Mouse (Mus musculus): ENCODE data around the gene Ccl2. TPM values are rescaled to one million over a fixed set of nuclear protein-coding genes. Genes with fewer than 3 reads are reported as not detected.
A peak's percentile ranks its signal among the peaks of the same experiment; 100 is the strongest.

The Ccl2 gene
- polyA plus RNA-seq, 1 experiment from 2014 or later = 8.0 TPM

- Histone ChIP-seq H3K27me3 (no peaks in the 10 kb centered on the region), H3K9ac (no peak overlapping the region), H3K36me3 (no peaks in the 10 kb centered on the region), H3K4me2 (no peak overlapping the region), H3K4me3 (no peak overlapping the region), H3K9me3 (no peaks in the 10 kb centered on the region), H3K27ac (no peak overlapping the region), H3K4me1 (0 out of 2 replicates have a peak, but pooled peaks cover 2% of the 10 kb centered on the region)
- ATAC-seq (ENCODE audit: insufficient number of reproducible peaks, low FRiP score, low TSS enrichment, low read depth) = no peak
- 42% methylated on average over 2 of the region's 2 CpGs for WGBS
These were observed 20.3 kb upstream of the Ccl2 start for GRCm38 (mm10) chr11:82015066-82015465.

- no peak for ATAC-seq (ENCODE audit: insufficient number of reproducible peaks, low FRiP score, low TSS enrichment, low read depth)
- no peak overlapping the region for H3K4me3 ChIP-seq
- H3K4me1 ChIP-seq = 0 out of 2 replicates have a peak, but pooled peaks cover 2% of the 10 kb centered on the region
- no peaks in the 10 kb centered on the region for H3K27me3 ChIP-seq
- no peaks in the 10 kb centered on the region for H3K9me3 ChIP-seq
- H3K27ac ChIP-seq = no peak overlapping the region
- 78% methylated on average over 3 of the region's 3 CpGs for WGBS
- no peaks in the 10 kb centered on the region for H3K36me3 ChIP-seq
- H3K9ac ChIP-seq = no peak overlapping the region
- H3K4me2 ChIP-seq = no peak overlapping the region
These were observed 19.1 kb upstream of the Ccl2 start for GRCm38 (mm10) chr11:82016181-82016780.

GRCm38 (mm10) chr11:82019389-82019788, 16.0 kb upstream of the Ccl2 start:
- ATAC-seq (ENCODE audit: insufficient number of reproducible peaks, low FRiP score, low TSS enrichment, low read depth) = no peak
- 42% methylated on average over 2 of the region's 2 CpGs for WGBS
- Histone ChIP-seq H3K9me3 (no peaks in the 10 kb centered on the region), H3K9ac (no peak overlapping the region), H3K36me3 (no peaks in the 10 kb centered on the region), H3K4me2 (no peak overlapping the region), H3K4me3 (no peak overlapping the region), H3K27me3 (no peaks in the 10 kb centered on the region), H3K4me1 (no peaks in the 10 kb centered on the region), H3K27ac (no peak overlapping the region)

- H3K4me3 ChIP-seq = no peak overlapping the region
- no peaks in the 10 kb centered on the region for H3K9me3 ChIP-seq
- no peaks in the 10 kb centered on the region for H3K27me3 ChIP-seq
- H3K4me1 ChIP-seq = no peaks in the 10 kb centered on the region
- H3K9ac ChIP-seq = no peak overlapping the region
- no peak overlapping the region for H3K4me2 ChIP-seq
- ATAC-seq (ENCODE audit: insufficient number of reproducible peaks, low FRiP score, low TSS enrichment, low read depth) = no peak
- H3K36me3 ChIP-seq = no peaks in the 10 kb centered on the region
- no peak overlapping the region for H3K27ac ChIP-seq
These were observed 15.6 kb upstream of the Ccl2 start for GRCm38 (mm10) chr11:82019793-82020192.

GRCm38 (mm10) chr11:82021406-82021805, 14.0 kb upstream of the Ccl2 start:
- H3K9ac ChIP-seq = no peak overlapping the region
- H3K4me2 ChIP-seq = no peak overlapping the region
- no peaks in the 10 kb centered on the region for H3K27me3 ChIP-seq
- H3K27ac ChIP-seq = no peak overlapping the region
- H3K9me3 ChIP-seq = no peaks in the 10 kb centered on the region
- no peak overlapping the region for H3K4me3 ChIP-seq
- H3K4me1 ChIP-seq = no peaks in the 10 kb centered on the region
- 62% methylated on average over 3 of the region's 3 CpGs for WGBS
- no peaks in the 10 kb centered on the region for H3K36me3 ChIP-seq
- no peak for ATAC-seq (ENCODE audit: insufficient number of reproducible peaks, low FRiP score, low TSS enrichment, low read depth)

- no peak overlapping the region for H3K9ac ChIP-seq
- no peaks in the 10 kb centered on the region for H3K27me3 ChIP-seq
- H3K27ac ChIP-seq = no peak overlapping the region
- no peaks in the 10 kb centered on the region for H3K4me1 ChIP-seq
- H3K36me3 ChIP-seq = no peaks in the 10 kb centered on the region
- no peak for ATAC-seq (ENCODE audit: insufficient number of reproducible peaks, low FRiP score, low TSS enrichment, low read depth)
- no peak overlapping the region for H3K4me3 ChIP-seq
- H3K9me3 ChIP-seq = no peaks in the 10 kb centered on the region
- H3K4me2 ChIP-seq = no peak overlapping the region
- WGBS = 85% methylated on average over 6 of the region's 6 CpGs
These were observed 12.8 kb upstream of the Ccl2 start for GRCm38 (mm10) chr11:82022504-82023056.

- Histone ChIP-seq H3K4me3 (no peak overlapping the region), H3K36me3 (no peaks in the 10 kb centered on the region), H3K4me1 (no peaks in the 10 kb centered on the region), H3K27ac (no peak overlapping the region), H3K9me3 (no peaks in the 10 kb centered on the region), H3K27me3 (no peaks in the 10 kb centered on the region), H3K9ac (no peak overlapping the region), H3K4me2 (no peak overlapping the region)
- 72% methylated on average over 4 of the region's 4 CpGs for WGBS
- ATAC-seq (ENCODE audit: insufficient number of reproducible peaks, low FRiP score, low TSS enrichment, low read depth) = no peak
These were observed 11.6 kb upstream of the Ccl2 start for GRCm38 (mm10) chr11:82023769-82024168.

- ATAC-seq (ENCODE audit: insufficient number of reproducible peaks, low FRiP score, low TSS enrichment, low read depth) = no peak
- 68% methylated on average over 2 of the region's 2 CpGs for WGBS
- Histone ChIP-seq H3K36me3 (no peaks in the 10 kb centered on the region), H3K4me3 (no peak overlapping the region), H3K4me2 (no peak overlapping the region), H3K4me1 (peaks cover 26% of the 10 kb centered on the region), H3K27me3 (no peaks in the 10 kb centered on the region), H3K9me3 (no peaks in the 10 kb centered on the region), H3K9ac (no peak overlapping the region), H3K27ac (no peak overlapping the region)
These were observed 5.2 kb upstream of the Ccl2 start for GRCm38 (mm10) chr11:82030171-82030570.

GRCm38 (mm10) chr11:82032136-82032535, 3.2 kb upstream of the Ccl2 start:
- peaks cover 31% of the 10 kb centered on the region for H3K4me1 ChIP-seq
- no peak for ATAC-seq (ENCODE audit: insufficient number of reproducible peaks, low FRiP score, low TSS enrichment, low read depth)
- H3K4me2 ChIP-seq = no peak overlapping the region
- H3K27ac ChIP-seq = peak overlapping the region; percentile 77; the same call in 1 of the 2 replicates
- no peaks in the 10 kb centered on the region for H3K27me3 ChIP-seq
- H3K9me3 ChIP-seq = no peaks in the 10 kb centered on the region
- H3K4me3 ChIP-seq = no peak overlapping the region
- H3K9ac ChIP-seq = no peak overlapping the region
- no peaks in the 10 kb centered on the region for H3K36me3 ChIP-seq

GRCm38 (mm10) chr11:82032678-82033344, 2.6 kb upstream of the Ccl2 start:
- H3K36me3 ChIP-seq = no peaks in the 10 kb centered on the region
- no peaks in the 10 kb centered on the region for H3K9me3 ChIP-seq
- H3K9ac ChIP-seq = no peak overlapping the region
- H3K4me1 ChIP-seq = peaks cover 31% of the 10 kb centered on the region
- H3K4me3 ChIP-seq = no peak overlapping the region
- peak overlapping the region; percentile 77 for H3K27ac ChIP-seq
- 30% methylated on average over 8 of the region's 8 CpGs for WGBS
- H3K4me2 ChIP-seq = no peak overlapping the region
- no peaks in the 10 kb centered on the region for H3K27me3 ChIP-seq
- ATAC-seq (ENCODE audit: insufficient number of reproducible peaks, low FRiP score, low TSS enrichment, low read depth) = peak; percentile 60; the same call in 1 of the 2 replicates

- Histone ChIP-seq H3K4me1 (peaks cover 37% of the 10 kb centered on the region), H3K27ac (peak overlapping the region; percentile 77), H3K27me3 (no peaks in the 10 kb centered on the region), H3K4me2 (no peak overlapping the region), H3K36me3 (no peaks in the 10 kb centered on the region), H3K9me3 (no peaks in the 10 kb centered on the region), H3K4me3 (no peak overlapping the region), H3K9ac (no peak overlapping the region)
- no peak for ATAC-seq (ENCODE audit: insufficient number of reproducible peaks, low FRiP score, low TSS enrichment, low read depth)
- WGBS = 73% methylated on average over 7 of the region's 7 CpGs
These were observed 925 bp upstream of the Ccl2 start for GRCm38 (mm10) chr11:82034446-82034845.

- Histone ChIP-seq H3K4me2 (no peak overlapping the region), H3K4me1 (peaks cover 37% of the 10 kb centered on the region), H3K36me3 (no peaks in the 10 kb centered on the region), H3K9me3 (no peaks in the 10 kb centered on the region), H3K4me3 (no peak overlapping the region), H3K9ac (no peak overlapping the region), H3K27me3 (no peaks in the 10 kb centered on the region), H3K27ac (peak overlapping the region; percentile 54; the same call in 1 of the 2 replicates)
- 87% methylated on average over 2 of the region's 2 CpGs for WGBS
- no peak for ATAC-seq (ENCODE audit: insufficient number of reproducible peaks, low FRiP score, low TSS enrichment, low read depth)
These were observed 486 bp downstream of the Ccl2 start for GRCm38 (mm10) chr11:82035857-82036256.
